Mouse (Mus musculus) liver, embryonic 11.5 days (tissue): ENCODE measurements around the gene Tbx3. TPM values are rescaled to one million over a fixed set of nuclear protein-coding genes. Genes with fewer than 3 reads are reported as not detected.

Experiments used
- ATAC-seq: fragments of 200-750 bp; cut with Nextera tagmentation; replicated peaks from 2 replicates; pipeline ENCODE4 v1.8.0; 2017; ENCODE audit warnings: moderate number of reproducible peaks, mild to moderate bottlenecking, moderate TSS enrichment, moderate library complexity; ENCODE audit not compliant: low FRiP score
- DNase-seq: peaks from one replicate; pipeline ENCODE4 v3.0.0-alpha.2; 2017; ENCODE audit warnings: low spot score
- H3K27ac ChIP-seq: fragments of 300-500 bp; sonication (generic); 2 replicates; pipeline ENCODE4 v1.5.1; 2014; ENCODE audit warnings: mild to moderate bottlenecking, low read depth, low read length, control low read depth
- H3K27me3 ChIP-seq: fragments of 300-500 bp; sonication (generic); replicated peaks from 2 replicates; pipeline ENCODE4 v1.6.1; 2014; ENCODE audit warnings: low read length, mixed read lengths; ENCODE audit not compliant: control insufficient read depth, insufficient read depth
- H3K36me3 ChIP-seq: fragments of 300-500 bp; sonication (generic); 2 replicates; pipeline ENCODE4 v1.6.1; 2014; ENCODE audit warnings: mild to moderate bottlenecking, low read length, moderate library complexity, mixed read lengths; ENCODE audit not compliant: control insufficient read depth, insufficient read depth
- H3K4me1 ChIP-seq: fragments of 300-500 bp; sonication (generic); replicated peaks from 2 replicates; pipeline ENCODE4 v1.6.1; 2014; ENCODE audit warnings: low read length, mixed read lengths; ENCODE audit not compliant: control insufficient read depth, insufficient read depth
- H3K4me2 ChIP-seq: fragments of 300-500 bp; sonication (generic); 2 replicates; pipeline ENCODE4 v1.6.1; 2014; ENCODE audit warnings: mild to moderate bottlenecking, control low read depth, moderate library complexity
- H3K4me3 ChIP-seq: fragments of 300-500 bp; sonication (generic); 2 replicates; pipeline ENCODE4 v1.5.1; 2014; ENCODE audit warnings: low read depth, low read length, control low read depth
- H3K9ac ChIP-seq: fragments of 300-500 bp; sonication (generic); 2 replicates; pipeline ENCODE4 v1.6.1; 2014; ENCODE audit warnings: low read depth, low read length, control low read depth
- H3K9me3 ChIP-seq: fragments of 300-500 bp; sonication (generic); 2 replicates; pipeline ENCODE4 v1.6.1; 2016; ENCODE audit warnings: low read length, inconsistent platforms, mixed read lengths; ENCODE audit not compliant: control insufficient read depth
- WGBS: fragments of 180-500 bp; shearing (Covaris S2); extraction: QIAGEN DNeasy Blood & Tissue Kit; methylation state at CpG from one replicate; pipeline ENCODE4 v1.1.7; 2014; 5-methylcytosine and 5-hydroxymethylcytosine counted together
- polyA plus RNA-seq: library from polyadenylated mRNA; unstranded; fragments of >200 nt; fragmentation: Nextera tagmentation; extraction: Ambion mirVana; gene quantifications from 2 replicates; pipeline ENCODE4 v1.2.1, GENCODE M21; 2014

The Tbx3 gene
- polyA plus RNA-seq, 1 experiment from 2014 or later: 25.9 TPM

- H3K36me3 ChIP-seq: no peaks in the 10 kb centered on the region
- H3K9ac ChIP-seq: peak overlapping the region; percentile 62
- H3K4me1 ChIP-seq: peaks cover 8% of the 10 kb centered on the region
- H3K9me3 ChIP-seq: no peaks in the 10 kb centered on the region
- peaks cover 87% of the 10 kb centered on the region for H3K27me3 ChIP-seq
- peak overlapping the region; percentile 71 for H3K4me2 ChIP-seq
- ATAC-seq: no peak
- H3K4me3 ChIP-seq: peak overlapping the region; percentile 55
- DNase-seq: no peak
- 6% methylated on average over 17 of the region's 17 CpGs for WGBS
- H3K27ac ChIP-seq: 0 out of 2 replicates have a peak overlapping the region, but pooled peaks have one; percentile 88
Observed at GRCm38 (mm10) chr5:119672984-119673600, 2.6 kb downstream of the Tbx3 start.

- Histone ChIP-seq H3K4me1 (peaks cover 3% of the 10 kb centered on the region), H3K4me3 (peak overlapping the region; percentile 55), H3K4me2 (peak overlapping the region; percentile 71), H3K9ac (peak overlapping the region; percentile 48; the same call in 1 of the 2 replicates), H3K27ac (no peak overlapping the region; the same call in 1 of the 2 replicates), H3K36me3 (no peaks in the 10 kb centered on the region), H3K27me3 (peaks cover 84% of the 10 kb centered on the region), H3K9me3 (no peaks in the 10 kb centered on the region)
- DNase-seq (no peak), ATAC-seq (no peak)
- WGBS: 18% methylated on average over 22 of the region's 22 CpGs
Observed at GRCm38 (mm10) chr5:119673716-119674605, 3.5 kb downstream of the Tbx3 start.

GRCm38 (mm10) chr5:119674606-119675330, 4.3 kb downstream of the Tbx3 start:
- no peak for ATAC-seq
- WGBS: 26% methylated on average over 12 of the region's 12 CpGs
- Histone ChIP-seq H3K4me1 (no peaks in the 10 kb centered on the region; the same call in none of the 2 replicates), H3K9ac (peak overlapping the region; percentile 48), H3K27ac (no peak overlapping the region; the same call in none of the 2 replicates), H3K9me3 (no peaks in the 10 kb centered on the region), H3K4me2 (peak overlapping the region; percentile 71), H3K36me3 (no peaks in the 10 kb centered on the region), H3K27me3 (peaks cover 80% of the 10 kb centered on the region), H3K4me3 (peak overlapping the region; percentile 55)
- no peak for DNase-seq

GRCm38 (mm10) chr5:119676245-119676644, 5.8 kb downstream of the Tbx3 start:
- H3K36me3 ChIP-seq: no peaks in the 10 kb centered on the region
- peaks cover 80% of the 10 kb centered on the region for H3K27me3 ChIP-seq
- peak overlapping the region; percentile 71 for H3K4me2 ChIP-seq
- H3K9me3 ChIP-seq: no peaks in the 10 kb centered on the region
- H3K4me3 ChIP-seq: no peak overlapping the region
- WGBS: 61% methylated on average over 2 of the region's 2 CpGs
- H3K9ac ChIP-seq: no peak overlapping the region
- ATAC-seq (no peak), DNase-seq (no peak)
- peaks cover 3% of the 10 kb centered on the region for H3K4me1 ChIP-seq
- no peak overlapping the region for H3K27ac ChIP-seq

GRCm38 (mm10) chr5:119678516-119678915, 8.0 kb downstream of the Tbx3 start:
- DNase-seq (no peak), ATAC-seq (no peak)
- Histone ChIP-seq H3K27me3 (peaks cover 82% of the 10 kb centered on the region), H3K9ac (no peak overlapping the region), H3K27ac (no peak overlapping the region), H3K9me3 (no peaks in the 10 kb centered on the region), H3K4me2 (no peak overlapping the region), H3K36me3 (no peaks in the 10 kb centered on the region), H3K4me3 (no peak overlapping the region), H3K4me1 (peaks cover 3% of the 10 kb centered on the region)
- 67% methylated on average over 5 of the region's 5 CpGs for WGBS

GRCm38 (mm10) chr5:119679084-119679483, 8.6 kb downstream of the Tbx3 start:
- H3K9ac ChIP-seq: no peak overlapping the region
- DNase-seq (no peak), ATAC-seq (no peak)
- H3K27ac ChIP-seq: no peak overlapping the region
- no peaks in the 10 kb centered on the region for H3K36me3 ChIP-seq
- H3K4me1 ChIP-seq: peaks cover 3% of the 10 kb centered on the region
- no peaks in the 10 kb centered on the region for H3K9me3 ChIP-seq
- H3K27me3 ChIP-seq: peaks cover 81% of the 10 kb centered on the region
- H3K4me2 ChIP-seq: no peak overlapping the region
- no peak overlapping the region for H3K4me3 ChIP-seq

GRCm38 (mm10) chr5:119679614-119680328, 9.3 kb downstream of the Tbx3 start:
- no peak overlapping the region; the same call in 1 of the 2 replicates for H3K27ac ChIP-seq
- H3K4me2 ChIP-seq: peak overlapping the region; percentile 55
- H3K27me3 ChIP-seq: peaks cover 80% of the 10 kb centered on the region
- no peaks in the 10 kb centered on the region for H3K36me3 ChIP-seq
- peaks cover 3% of the 10 kb centered on the region for H3K4me1 ChIP-seq
- ATAC-seq (no peak), DNase-seq (no peak)
- H3K9ac ChIP-seq: no peak overlapping the region
- 53% methylated on average over 10 of the region's 10 CpGs for WGBS
- H3K4me3 ChIP-seq: peak overlapping the region; percentile 31
- H3K9me3 ChIP-seq: no peaks in the 10 kb centered on the region
